Comparison of ENCODE assay signal across 10 mouse cellular contexts in genomic region chr8:122293484-122293883, GRCm38 (mm10). TPM values are rescaled to one million over a fixed set of nuclear protein-coding genes. Genes with fewer than 3 reads are reported as not detected.
DNase-seq lines count a peak whose midpoint lies in the region; ATAC-seq and TF ChIP-seq lines count a peak whose summit lies in the region.
"Had no signal": no experiment of that assay in that cellular context is flagged by ENCODE, and none has a peak within 500 bp of the region (broad histone marks: within the 10 kb centered on the region; RNA-seq: fewer than 3 reads in every experiment).

No protein-coding gene starts in this region.

- WGBS in heart, postnatal 0 days, result 52% methylated on average over 10 of the region's 10 CpGs
- WGBS in lung, embryonic 16.5 days, result 50% methylated on average over 10 of the region's 10 CpGs
- 73% methylated on average over 10 of the region's 10 CpGs for WGBS in limb, embryonic 10.5 days
- 8% methylated on average over 10 of the region's 10 CpGs for WGBS in liver, embryonic 14.5 days (ENCODE audit: insufficient replicate concordance)
- 70% methylated on average over 10 of the region's 10 CpGs for WGBS in forebrain, postnatal 0 days

- peaks cover 69% of the 10 kb centered on the region for H3K4me1 ChIP-seq in heart, postnatal 0 days (ENCODE audit: control insufficient read depth, insufficient read depth)
- peaks cover 37% of the 10 kb centered on the region for H3K4me1 ChIP-seq in lung, embryonic 16.5 days (replicated peaks; ENCODE audit: control insufficient read depth, insufficient read depth, low read length)
- H3K4me1 ChIP-seq in limb, embryonic 10.5 days, result peaks cover 72% of the 10 kb centered on the region
- peaks cover 97 to 100% of the 10 kb centered on the region in 2 experiments for H3K4me1 ChIP-seq in liver, embryonic 14.5 days (replicated peaks; ENCODE audit: control insufficient read depth in 2 of 2, insufficient read depth in 2 of 2, low read length in 1 of 2)
- H3K4me1 ChIP-seq in forebrain, postnatal 0 days (ENCODE audit: insufficient read depth), result no peaks in the 10 kb centered on the region

- no peaks in the 10 kb centered on the region for H3K27me3 ChIP-seq in heart, postnatal 0 days (ENCODE audit: control insufficient read depth, insufficient read depth, low read length)
- H3K27me3 ChIP-seq in lung, embryonic 16.5 days (ENCODE audit: control insufficient read depth, insufficient read depth, low read depth, low read length), result no peaks in the 10 kb centered on the region
- H3K27me3 ChIP-seq in limb, embryonic 10.5 days (ENCODE audit: low read depth, poor library complexity, severe bottlenecking), result peaks cover 2% of the 10 kb centered on the region; the same call in 1 of the 2 replicates
- no peaks in the 10 kb centered on the region for H3K27me3 ChIP-seq in liver, embryonic 14.5 days (ENCODE audit: control insufficient read depth, insufficient read depth, low read length)
- H3K27me3 ChIP-seq in forebrain, postnatal 0 days (ENCODE audit: insufficient read depth, low read length), result no peaks in the 10 kb centered on the region
- H3K27me3 ChIP-seq: Patski had no signal

- H3K4me3 ChIP-seq in heart, postnatal 0 days (ENCODE audit: low read depth, low read length), result no peak overlapping the region
- H3K4me3 ChIP-seq in lung, embryonic 16.5 days (ENCODE audit: low read length), result no peak overlapping the region
- no peak overlapping the region for H3K4me3 ChIP-seq in limb, embryonic 10.5 days
- H3K4me3 ChIP-seq in liver, embryonic 14.5 days (ENCODE audit: insufficient read depth in 1 of 2, low read depth in 2 of 2, low read length in 2 of 2), result peak overlapping the region in 1 of 2 experiments; percentile 17; a peak in 2 of 4 replicates
- H3K4me3 ChIP-seq in forebrain, postnatal 0 days (ENCODE audit: low read depth, low read length), result no peak overlapping the region
- H3K4me3 ChIP-seq: gastrocnemius, adult 2 months had no signal

- no peaks in the 10 kb centered on the region for H3K9me3 ChIP-seq in heart, postnatal 0 days (replicated peaks; ENCODE audit: control insufficient read depth, low read length)
- no peaks in the 10 kb centered on the region for H3K9me3 ChIP-seq in lung, embryonic 16.5 days (ENCODE audit: control insufficient read depth, low read length)
- H3K9me3 ChIP-seq in limb, embryonic 10.5 days (replicated peaks), result no peaks in the 10 kb centered on the region
- H3K9me3 ChIP-seq in liver, embryonic 14.5 days (ENCODE audit: control insufficient read depth, low read length), result no peaks in the 10 kb centered on the region
- H3K9me3 ChIP-seq in forebrain, postnatal 0 days (ENCODE audit: low read length), result no peaks in the 10 kb centered on the region

- H3K36me3 ChIP-seq in heart, postnatal 0 days (replicated peaks; ENCODE audit: control insufficient read depth, insufficient read depth, low read length), result no peaks in the 10 kb centered on the region
- H3K36me3 ChIP-seq in lung, embryonic 16.5 days (ENCODE audit: control insufficient read depth, insufficient read depth, low read length), result no peaks in the 10 kb centered on the region
- no peaks in the 10 kb centered on the region for H3K36me3 ChIP-seq in limb, embryonic 10.5 days
- peaks cover 52% of the 10 kb centered on the region for H3K36me3 ChIP-seq in liver, embryonic 14.5 days (replicated peaks; ENCODE audit: control insufficient read depth, insufficient read depth, low read depth)
- H3K36me3 ChIP-seq in forebrain, postnatal 0 days (ENCODE audit: insufficient read depth), result no peaks in the 10 kb centered on the region

- intact Hi-C loops in heart, postnatal 14 days (cut with DNase I), result no loop called here

- no peak for TF ChIP-seq EP300 in heart, postnatal 0 days (IDR thresholded peaks at IDR 0.05; ENCODE audit: low read depth)
- TF ChIP-seq EP300 in liver, embryonic 14.5 days (IDR thresholded peaks at IDR 0.05; ENCODE audit: low read depth), result peak; percentile 21; the same call in 1 of the 2 replicates

- ATAC-seq in heart, postnatal 0 days (ENCODE audit: insufficient read depth, low read depth), result no peak
- no peak for ATAC-seq in lung, embryonic 16.5 days (ENCODE audit: low read depth)
- ATAC-seq in liver, embryonic 14.5 days (ENCODE audit: insufficient read depth), result no peak
- no peak for ATAC-seq in forebrain, postnatal 0 days
- ATAC-seq: CD4-positive, CD25-positive, alpha-beta regulatory T cell, adult 4 months had no signal

- H3K9ac ChIP-seq in heart, postnatal 0 days (replicated peaks; ENCODE audit: low read depth, low read length), result no peak overlapping the region
- no peak overlapping the region for H3K9ac ChIP-seq in lung, embryonic 16.5 days (ENCODE audit: low read length)
- H3K9ac ChIP-seq in liver, embryonic 14.5 days (replicated peaks), result peak overlapping the region; percentile 50
- H3K9ac ChIP-seq in forebrain, postnatal 0 days, result no peak overlapping the region

- H3K27ac ChIP-seq in heart, postnatal 0 days (ENCODE audit: low read depth), result peak overlapping the region; percentile 47; the same call in 1 of the 2 replicates
- peak overlapping the region; percentile 31 for H3K27ac ChIP-seq in lung, embryonic 16.5 days (ENCODE audit: low read length)
- peak overlapping the region; percentile 61; the same call in 1 of the 2 replicates for H3K27ac ChIP-seq in limb, embryonic 10.5 days
- peak overlapping the region; percentile 52 for H3K27ac ChIP-seq in liver, embryonic 14.5 days
- no peak overlapping the region for H3K27ac ChIP-seq in forebrain, postnatal 0 days (ENCODE audit: low read depth, low read length)
- H3K27ac ChIP-seq: gastrocnemius, adult 2 months had no signal

- H3K4me2 ChIP-seq in heart, postnatal 0 days (ENCODE audit: low read depth, low read length), result no peak overlapping the region
- no peak overlapping the region for H3K4me2 ChIP-seq in lung, embryonic 16.5 days (ENCODE audit: low read depth, low read length)
- H3K4me2 ChIP-seq in liver, embryonic 14.5 days (ENCODE audit: low read depth), result peak overlapping the region; percentile 73
- no peak overlapping the region for H3K4me2 ChIP-seq in forebrain, postnatal 0 days (ENCODE audit: low read depth)

- DNase-seq in heart, postnatal 0 days (ENCODE audit: low spot score), result no peak
- DNase-seq in heart, postnatal 14 days, result no peak
- DNase-seq in lung, adult 18-20 months, result no peak
- no peak for DNase-seq in limb, embryonic 10.5 days (ENCODE audit: low spot score)
- no peak for DNase-seq in liver, embryonic 14.5 days (ENCODE audit: low read depth in 3 of 3, low spot score in 3 of 3)
- no peak for DNase-seq in forebrain, postnatal 0 days

- TF ChIP-seq CTCF in heart, postnatal 0 days (IDR thresholded peaks at IDR 0.05; ENCODE audit: low read depth), result no peak
- TF ChIP-seq CTCF in liver, embryonic 14.5 days (IDR thresholded peaks at IDR 0.05; ENCODE audit: low read depth), result no peak
- no peak for TF ChIP-seq CTCF in forebrain, postnatal 0 days (IDR thresholded peaks at IDR 0.05; ENCODE audit: low read depth)

RNA-seq across cellular contexts. Expression of gene Zfpm1, which starts 11.5 kb away (rescaled TPM):
- total RNA-seq in heart, postnatal 0 days (2014; rRNA removed; ENCODE audit: low replicate concordance), result 28.4 and 45.3 TPM in 2 replicates
- polyA plus RNA-seq in heart, postnatal 0 days (2015; fragmentation: Nextera tagmentation; extraction: Ambion mirVana), result 2.3 and 2.5 TPM in 2 replicates
- 10 to 100 TPM; 25.5 to 26.9 TPM for total RNA-seq in heart, postnatal 14 days (2021)
- 0.82 and 1.2 TPM in 2 replicates for polyA plus RNA-seq in lung, embryonic 16.5 days (2015; fragmentation: Nextera tagmentation; extraction: Ambion mirVana)
- polyA plus RNA-seq in limb, embryonic 10.5 days (2016; fragmentation: Nextera tagmentation; extraction: Ambion mirVana), result 1.3 and 1.5 TPM in 2 replicates
- 69.6 and 80.3 TPM in 2 replicates for polyA plus RNA-seq in liver, embryonic 14.5 days (2012; rRNA removed)
- 13.3 and 16.2 TPM in 2 replicates for polyA plus RNA-seq in liver, embryonic 14.5 days (2014; fragmentation: Nextera tagmentation; extraction: Ambion mirVana)
- 9.5 and 10.1 TPM in 2 replicates for total RNA-seq in forebrain, postnatal 0 days (2014; rRNA removed)
- polyA plus RNA-seq in forebrain, postnatal 0 days (2015; fragmentation: Nextera tagmentation; extraction: Ambion mirVana), result 0.87 and 1.1 TPM in 2 replicates
